Comparison of ENCODE assay signal across 8 mouse cellular contexts in the genomic region with DNA sequence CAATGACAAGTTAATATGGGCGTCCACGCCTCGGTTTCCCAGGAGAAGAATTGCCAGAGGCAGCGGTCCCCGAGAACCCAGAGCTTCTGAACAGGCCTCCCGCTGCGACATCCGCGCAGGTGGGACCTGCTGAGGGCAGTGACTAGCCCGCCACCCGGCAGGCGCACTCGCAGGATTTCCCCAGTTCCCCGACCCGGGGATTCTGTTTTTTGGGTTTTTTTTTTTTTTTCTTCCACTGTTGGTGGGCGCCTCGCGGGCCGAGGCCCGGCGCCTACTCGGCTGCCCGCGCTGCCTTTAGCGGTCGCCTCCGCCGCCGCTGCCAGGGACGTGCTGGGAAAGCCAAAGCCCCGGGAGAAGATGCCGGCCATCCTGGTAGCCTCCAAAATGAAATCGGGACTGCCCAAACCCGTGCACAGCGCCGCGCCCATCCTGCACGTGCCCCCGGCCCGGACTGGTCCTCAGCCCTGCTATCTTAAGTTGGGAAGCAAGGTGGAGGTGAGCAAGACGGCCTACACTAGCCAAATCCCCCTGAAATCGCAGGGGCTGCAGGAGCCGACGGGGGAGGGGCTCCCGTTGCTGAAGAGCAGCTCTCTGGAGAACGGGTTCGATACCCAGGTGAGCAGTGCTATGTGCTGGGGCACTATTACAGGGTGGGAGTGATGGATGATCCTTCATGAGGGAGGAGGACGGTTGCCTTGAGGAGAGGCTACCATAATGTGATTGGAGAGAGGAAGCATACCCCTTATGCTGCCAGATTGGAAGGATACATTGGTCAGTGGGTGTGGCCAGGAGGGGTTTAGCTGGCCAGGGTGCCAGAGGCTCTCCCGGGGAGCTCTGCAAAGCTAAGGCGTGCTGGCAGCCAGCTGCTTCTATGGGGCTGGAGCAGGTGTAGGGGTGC.
DNase-seq lines count a peak whose midpoint lies in the region; ATAC-seq and TF ChIP-seq lines count a peak whose summit lies in the region.

No protein-coding gene starts in this region.

- H3K27ac ChIP-seq in kidney, embryonic 14.5 days (ENCODE audit: low read depth, low read length), result no peak overlapping the region
- H3K27ac ChIP-seq in MEL (ENCODE audit: control insufficient read depth, low read depth, low read length), result no peak overlapping the region
- no peak overlapping the region for H3K27ac ChIP-seq in embryonic facial prominence, embryonic 15.5 days (replicated peaks)
- H3K27ac ChIP-seq in intestine, embryonic 14.5 days (ENCODE audit: low read depth), result no peak overlapping the region
- peak overlapping the region; percentile 66; the same call in 1 of the 2 replicates for H3K27ac ChIP-seq in midbrain, embryonic 12.5 days (replicated peaks)

- peaks cover 4% of the 10 kb centered on the region for H3K79me2 ChIP-seq in MEL (ENCODE audit: control insufficient read depth, insufficient read depth, low read length, poor library complexity)

- peak overlapping the region; percentile 98 for H3K4me2 ChIP-seq in kidney, embryonic 14.5 days (replicated peaks; ENCODE audit: low read depth, low read length)
- peak overlapping the region; percentile 99 for H3K4me2 ChIP-seq in embryonic facial prominence, embryonic 15.5 days (replicated peaks)
- peak overlapping the region; percentile 87 for H3K4me2 ChIP-seq in intestine, embryonic 14.5 days (ENCODE audit: low read length)
- peak overlapping the region; percentile 94 for H3K4me2 ChIP-seq in midbrain, embryonic 12.5 days (replicated peaks)

- H3K27me3 ChIP-seq in kidney, embryonic 14.5 days (ENCODE audit: control insufficient read depth, insufficient read depth, low read length), result peaks cover 18% of the 10 kb centered on the region
- peaks cover 0 to 2% of the 10 kb centered on the region in 2 experiments; a peak in 1 of 4 replicates for H3K27me3 ChIP-seq in MEL (ENCODE audit: control insufficient read depth in 1 of 2, insufficient read depth in 2 of 2, low read length in 2 of 2)
- H3K27me3 ChIP-seq in embryonic facial prominence, embryonic 15.5 days, result peaks cover 26% of the 10 kb centered on the region
- peaks cover 14% of the 10 kb centered on the region for H3K27me3 ChIP-seq in intestine, embryonic 14.5 days (replicated peaks; ENCODE audit: control insufficient read depth, insufficient read depth, low read length)
- H3K27me3 ChIP-seq in midbrain, embryonic 12.5 days, result peaks cover 54% of the 10 kb centered on the region

- no peak for TF ChIP-seq RAD21 in MEL (IDR thresholded peaks at IDR 0.05; ENCODE audit: low read depth, low read length)

- no peaks in the 10 kb centered on the region for H3K36me3 ChIP-seq in kidney, embryonic 14.5 days (ENCODE audit: control insufficient read depth, insufficient read depth, low read length)
- H3K36me3 ChIP-seq in MEL (ENCODE audit: control insufficient read depth in 1 of 2, insufficient read depth in 2 of 2, low read length in 2 of 2), result peaks cover 0 to 31% of the 10 kb centered on the region in 2 experiments; a peak in 2 of 4 replicates
- no peaks in the 10 kb centered on the region for H3K36me3 ChIP-seq in embryonic facial prominence, embryonic 15.5 days
- H3K36me3 ChIP-seq in intestine, embryonic 14.5 days (ENCODE audit: control insufficient read depth, insufficient read depth, low read length), result no peaks in the 10 kb centered on the region
- no peaks in the 10 kb centered on the region for H3K36me3 ChIP-seq in midbrain, embryonic 12.5 days

- DNase-seq in kidney, adult 8-10 months, result no peak
- peak; percentile 39 for DNase-seq in MEL (ENCODE audit: low read depth, low spot score)
- peak; percentile 70 for DNase-seq in intestine, embryonic 14.5 days (ENCODE audit: low spot score)
- DNase-seq in frontal cortex, adult 2 months (ENCODE audit: extremely low spot score in 1 of 2, low spot score in 1 of 2), result no peak

- H3K4me1 ChIP-seq in kidney, embryonic 14.5 days (ENCODE audit: control insufficient read depth, insufficient read depth, low read length), result peaks cover 50% of the 10 kb centered on the region
- H3K4me1 ChIP-seq in MEL (ENCODE audit: control insufficient read depth in 1 of 2, insufficient read depth in 2 of 2, low read length in 2 of 2), result peaks cover 7 to 36% of the 10 kb centered on the region in 2 experiments
- peaks cover 59% of the 10 kb centered on the region for H3K4me1 ChIP-seq in embryonic facial prominence, embryonic 15.5 days
- peaks cover 46% of the 10 kb centered on the region for H3K4me1 ChIP-seq in intestine, embryonic 14.5 days (replicated peaks; ENCODE audit: control insufficient read depth, insufficient read depth, low read length)
- peaks cover 23% of the 10 kb centered on the region for H3K4me1 ChIP-seq in midbrain, embryonic 12.5 days

- no peak for ATAC-seq in kidney, embryonic 14.5 days (ENCODE audit: low FRiP score, low TSS enrichment)
- no peak for ATAC-seq in embryonic facial prominence, embryonic 15.5 days (ENCODE audit: insufficient number of reproducible peaks, low FRiP score, low TSS enrichment, low read depth)
- no peak for ATAC-seq in intestine, embryonic 14.5 days (replicated peaks; ENCODE audit: low FRiP score, low TSS enrichment, low read depth)
- no peak for ATAC-seq in midbrain, embryonic 12.5 days (ENCODE audit: low FRiP score, low read depth)
- ATAC-seq in monocyte, adult 5-6 weeks (replicated peaks; ENCODE audit: insufficient number of reproducible peaks, low FRiP score, low TSS enrichment, poor library complexity, severe bottlenecking), result no peak

- no peaks in the 10 kb centered on the region for H3K9me3 ChIP-seq in kidney, embryonic 14.5 days (ENCODE audit: control insufficient read depth, low read length)
- no peaks in the 10 kb centered on the region for H3K9me3 ChIP-seq in MEL (replicated peaks; ENCODE audit: insufficient read depth, low read length)
- H3K9me3 ChIP-seq in embryonic facial prominence, embryonic 15.5 days (replicated peaks), result no peaks in the 10 kb centered on the region
- H3K9me3 ChIP-seq in intestine, embryonic 14.5 days (ENCODE audit: control insufficient read depth, low read length), result no peaks in the 10 kb centered on the region
- no peaks in the 10 kb centered on the region for H3K9me3 ChIP-seq in midbrain, embryonic 12.5 days

- TF ChIP-seq POLR2A in MEL (IDR thresholded peaks at IDR 0.05; ENCODE audit: control insufficient read depth in 1 of 2, insufficient read depth in 1 of 2, low read depth in 1 of 2, low read length in 2 of 2, poor library complexity in 1 of 2), result no peak

- TF ChIP-seq EP300 in MEL (IDR thresholded peaks at IDR 0.05; ENCODE audit: low read depth in 1 of 2, low read length in 2 of 2), result no peak

- WGBS in kidney, embryonic 14.5 days, result 3% methylated on average over 50 of the region's 50 CpGs
- 2% methylated on average over 50 of the region's 50 CpGs for WGBS in embryonic facial prominence, embryonic 15.5 days
- 3% methylated on average over 50 of the region's 50 CpGs for WGBS in intestine, embryonic 14.5 days
- WGBS in midbrain, embryonic 12.5 days, result 3% methylated on average over 49 of the region's 50 CpGs

- no peak for TF ChIP-seq CTCF in MEL (IDR thresholded peaks at IDR 0.05 in 2 of 3, conservative IDR thresholded peaks at IDR 0.05 in 1 of 3; ENCODE audit: control insufficient read depth in 1 of 3, insufficient read depth in 1 of 3, low read depth in 2 of 3, low read length in 3 of 3, poor library complexity in 1 of 3, severe bottlenecking in 1 of 3)

- H3K4me3 ChIP-seq in kidney, embryonic 14.5 days (ENCODE audit: low read length), result peak overlapping the region; percentile 58
- H3K4me3 ChIP-seq in MEL (ENCODE audit: control insufficient read depth in 1 of 2, insufficient read depth in 1 of 2, low read depth in 2 of 2, low read length in 2 of 2), result peak overlapping the region; percentile 48 to 75
- peak overlapping the region; percentile 63 for H3K4me3 ChIP-seq in embryonic facial prominence, embryonic 15.5 days (replicated peaks)
- H3K4me3 ChIP-seq in intestine, embryonic 14.5 days (ENCODE audit: low read depth, low read length), result peak overlapping the region; percentile 61
- peak overlapping the region; percentile 57 for H3K4me3 ChIP-seq in midbrain, embryonic 12.5 days

- peak overlapping the region; percentile 63; the same call in 1 of the 2 replicates for H3K9ac ChIP-seq in kidney, embryonic 14.5 days (ENCODE audit: low read depth, low read length)
- H3K9ac ChIP-seq in MEL (ENCODE audit: control insufficient read depth, low read depth, low read length, poor library complexity, severe bottlenecking), result peak overlapping the region; percentile 71
- peak overlapping the region; percentile 45 for H3K9ac ChIP-seq in embryonic facial prominence, embryonic 15.5 days
- peak overlapping the region; percentile 45 for H3K9ac ChIP-seq in intestine, embryonic 14.5 days (ENCODE audit: low read length)
- H3K9ac ChIP-seq in midbrain, embryonic 12.5 days (replicated peaks), result peak overlapping the region; percentile 62

TF ChIP-seq in MEL, 35 proteins besides CTCF, POLR2A, EP300 and RAD21 (continues in another document):
- no peak for TF ChIP-seq UBTF (IDR thresholded peaks at IDR 0.05; ENCODE audit: borderline replicate concordance, insufficient read depth, low read depth, low read length)
- TF ChIP-seq ELF1 (IDR thresholded peaks at IDR 0.05; ENCODE audit: low read depth, low read length), result no peak
- no peak for TF ChIP-seq MYC (IDR thresholded peaks at IDR 0.05; ENCODE audit: low read depth, low read length)
- TF ChIP-seq ZNF384 (IDR thresholded peaks at IDR 0.05; ENCODE audit: low read depth, low read length), result peak; percentile 50; the same call in 1 of the 2 replicates
- TF ChIP-seq TAL1 (IDR thresholded peaks at IDR 0.05; ENCODE audit: low read length), result no peak
- TF ChIP-seq TCF12 (IDR thresholded peaks at IDR 0.05; ENCODE audit: low read depth, low read length), result no peak
- no peak for TF ChIP-seq CHD2 (IDR thresholded peaks at IDR 0.05; ENCODE audit: low read length)
- TF ChIP-seq NELFE (IDR thresholded peaks at IDR 0.05; ENCODE audit: low read depth, low read length), result no peak
- no peak for TF ChIP-seq ZC3H11A (IDR thresholded peaks at IDR 0.05; ENCODE audit: low read depth, low read length)
- TF ChIP-seq BHLHE40 (IDR thresholded peaks at IDR 0.05; ENCODE audit: borderline replicate concordance, low read depth, low read length), result peak; percentile 72; the same call in 1 of the 2 replicates
- TF ChIP-seq GATA1 (IDR thresholded peaks at IDR 0.05; ENCODE audit: low read depth, low read length), result no peak
- 0 out of 2 replicates have a peak, but pooled peaks have one; percentile 1 for TF ChIP-seq MAX (IDR thresholded peaks at IDR 0.05; ENCODE audit: low read length)
- no peak for TF ChIP-seq E2F4 (IDR thresholded peaks at IDR 0.05; ENCODE audit: borderline replicate concordance, low read depth, low read length)
- TF ChIP-seq ETS1 (IDR thresholded peaks at IDR 0.05; ENCODE audit: low read depth, low read length), result no peak
- TF ChIP-seq MYB (IDR thresholded peaks at IDR 0.05; ENCODE audit: low read depth, low read length), result no peak
- no peak for TF ChIP-seq TBP (IDR thresholded peaks at IDR 0.05; ENCODE audit: low read depth, low read length)
- peak; percentile 54; the same call in 1 of the 2 replicates for TF ChIP-seq MXI1 (IDR thresholded peaks at IDR 0.05; ENCODE audit: low read depth, low read length)
- TF ChIP-seq JUND (IDR thresholded peaks at IDR 0.05; ENCODE audit: low read depth, low read length), result no peak

Comparison
In these comparisons a context has a peak if more than half of its experiments do, and no peak if none do; other contexts are left out.
1. DNase-seq: peak in MEL (single experiment) and intestine, embryonic 14.5 days (single experiment); none in kidney, adult 8-10 months (0 of 2) and frontal cortex, adult 2 months (0 of 2).
2. Peak in every context shown above with its lines, with median percentiles within 50 percentile points of each other: H3K4me2 ChIP-seq, H3K4me3 ChIP-seq and H3K9ac ChIP-seq.